In genomic region chr16:91940726-91941125, GRCm38 (mm10) we compare ENCODE assay signal across 18 mouse cellular contexts.
DNase-seq lines count a peak whose midpoint lies in the region; ATAC-seq lines count a peak whose summit lies in the region.
"Had no signal": no experiment of that assay in that cellular context is flagged by ENCODE, and none has a peak within 500 bp of the region (broad histone marks: within the 10 kb centered on the region; RNA-seq: fewer than 3 reads in every experiment).

No protein-coding gene starts in this region.

- H3K9ac ChIP-seq in intestine, embryonic 14.5 days (ENCODE audit: low read length): no peak overlapping the region
- H3K9ac ChIP-seq in intestine, embryonic 16.5 days (ENCODE audit: low read depth, low read length): no peak overlapping the region
- H3K9ac ChIP-seq in midbrain, embryonic 13.5 days (replicated peaks): 0 out of 2 replicates have a peak overlapping the region, but pooled peaks have one; percentile 1
- no peak overlapping the region for H3K9ac ChIP-seq in midbrain, embryonic 15.5 days
- H3K9ac ChIP-seq: embryonic facial prominence, embryonic 12.5 days; hindbrain, embryonic 13.5 days; liver, embryonic 12.5 days; midbrain, embryonic 12.5 days had no signal

- ATAC-seq in intestine, embryonic 14.5 days (replicated peaks; ENCODE audit: low FRiP score, low TSS enrichment, low read depth): no peak
- ATAC-seq in intestine, embryonic 16.5 days: no peak
- no peak for ATAC-seq in midbrain, embryonic 13.5 days
- no peak for ATAC-seq in midbrain, embryonic 15.5 days (replicated peaks)
- ATAC-seq: liver, embryonic 12.5 days had no signal

- H3K4me2 ChIP-seq in intestine, embryonic 14.5 days (ENCODE audit: low read length): no peak overlapping the region
- no peak overlapping the region for H3K4me2 ChIP-seq in intestine, embryonic 16.5 days (ENCODE audit: low read depth, low read length)
- no peak overlapping the region for H3K4me2 ChIP-seq in midbrain, embryonic 13.5 days (replicated peaks)
- no peak overlapping the region for H3K4me2 ChIP-seq in midbrain, embryonic 15.5 days
- H3K4me2 ChIP-seq: embryonic facial prominence, embryonic 12.5 days; hindbrain, embryonic 13.5 days; liver, embryonic 12.5 days; midbrain, embryonic 12.5 days had no signal

- no peaks in the 10 kb centered on the region for H3K36me3 ChIP-seq in intestine, embryonic 14.5 days (ENCODE audit: control insufficient read depth, insufficient read depth, low read length)
- H3K36me3 ChIP-seq in intestine, embryonic 16.5 days (ENCODE audit: control insufficient read depth, insufficient read depth, low read length): no peaks in the 10 kb centered on the region
- no peaks in the 10 kb centered on the region for H3K36me3 ChIP-seq in midbrain, embryonic 13.5 days
- H3K36me3 ChIP-seq in midbrain, embryonic 15.5 days (replicated peaks): no peaks in the 10 kb centered on the region
- no peaks in the 10 kb centered on the region for H3K36me3 ChIP-seq in limb, embryonic 10.5 days
- H3K36me3 ChIP-seq: embryonic facial prominence, embryonic 12.5 days; hindbrain, embryonic 13.5 days; liver, embryonic 12.5 days; midbrain, embryonic 12.5 days had no signal

- WGBS in intestine, embryonic 14.5 days: 57% methylated on average over 6 of the region's 6 CpGs
- 63% methylated on average over 6 of the region's 6 CpGs for WGBS in intestine, embryonic 16.5 days
- 91% methylated on average over 6 of the region's 6 CpGs for WGBS in midbrain, embryonic 13.5 days
- WGBS in midbrain, embryonic 15.5 days: 83% methylated on average over 6 of the region's 6 CpGs
- 79% methylated on average over 6 of the region's 6 CpGs for WGBS in limb, embryonic 10.5 days

- H3K4me1 ChIP-seq in intestine, embryonic 14.5 days (replicated peaks; ENCODE audit: control insufficient read depth, insufficient read depth, low read length): no peaks in the 10 kb centered on the region
- no peaks in the 10 kb centered on the region; the same call in 1 of the 2 replicates for H3K4me1 ChIP-seq in intestine, embryonic 16.5 days (ENCODE audit: control insufficient read depth, insufficient read depth, low read length)
- no peaks in the 10 kb centered on the region for H3K4me1 ChIP-seq in midbrain, embryonic 13.5 days (replicated peaks)
- H3K4me1 ChIP-seq in midbrain, embryonic 15.5 days: no peaks in the 10 kb centered on the region
- H3K4me1 ChIP-seq in limb, embryonic 10.5 days: peaks cover 7% of the 10 kb centered on the region; the same call in 1 of the 2 replicates
- H3K4me1 ChIP-seq: embryonic facial prominence, embryonic 12.5 days; hindbrain, embryonic 13.5 days; midbrain, embryonic 12.5 days had no signal

- no peaks in the 10 kb centered on the region for H3K27me3 ChIP-seq in intestine, embryonic 14.5 days (replicated peaks; ENCODE audit: control insufficient read depth, insufficient read depth, low read length)
- no peaks in the 10 kb centered on the region for H3K27me3 ChIP-seq in intestine, embryonic 16.5 days (replicated peaks; ENCODE audit: control insufficient read depth, insufficient read depth, low read length)
- H3K27me3 ChIP-seq in midbrain, embryonic 13.5 days: no peaks in the 10 kb centered on the region
- no peaks in the 10 kb centered on the region for H3K27me3 ChIP-seq in midbrain, embryonic 15.5 days (replicated peaks)
- H3K27me3 ChIP-seq in limb, embryonic 10.5 days (ENCODE audit: low read depth, poor library complexity, severe bottlenecking): no peaks in the 10 kb centered on the region
- H3K27me3 ChIP-seq: embryonic facial prominence, embryonic 12.5 days; hindbrain, embryonic 13.5 days; midbrain, embryonic 12.5 days had no signal

- H3K9me3 ChIP-seq in intestine, embryonic 14.5 days (ENCODE audit: control insufficient read depth, low read length): no peaks in the 10 kb centered on the region
- H3K9me3 ChIP-seq in intestine, embryonic 16.5 days (ENCODE audit: control insufficient read depth, low read length): no peaks in the 10 kb centered on the region
- H3K9me3 ChIP-seq in midbrain, embryonic 13.5 days: no peaks in the 10 kb centered on the region
- H3K9me3 ChIP-seq in midbrain, embryonic 15.5 days: no peaks in the 10 kb centered on the region
- no peaks in the 10 kb centered on the region for H3K9me3 ChIP-seq in limb, embryonic 10.5 days (replicated peaks)
- H3K9me3 ChIP-seq: embryonic facial prominence, embryonic 12.5 days; hindbrain, embryonic 13.5 days; midbrain, embryonic 12.5 days had no signal

- DNase-seq in intestine, embryonic 14.5 days (ENCODE audit: low spot score): peak; percentile 29
- peak; percentile 23 for DNase-seq in limb, embryonic 10.5 days (ENCODE audit: low spot score)
- peak; percentile 51 for DNase-seq in lung, postnatal 36 days
- no peak for DNase-seq in adrenal gland, adult 2 months
- no peak for DNase-seq in neural tube, embryonic 10.5 days (ENCODE audit: extremely low spot score, low spot score)
- DNase-seq: adrenal gland, postnatal 14 days; B cell, adult 2 months; gastrocnemius, postnatal 25 days; heart, postnatal 14 days; left cerebral cortex, postnatal 4 days had no signal

- H3K4me3 ChIP-seq in intestine, embryonic 14.5 days (ENCODE audit: low read depth, low read length): no peak overlapping the region
- H3K4me3 ChIP-seq in intestine, embryonic 16.5 days (ENCODE audit: low read length): no peak overlapping the region
- H3K4me3 ChIP-seq in midbrain, embryonic 13.5 days (replicated peaks): no peak overlapping the region
- no peak overlapping the region for H3K4me3 ChIP-seq in midbrain, embryonic 15.5 days
- H3K4me3 ChIP-seq in limb, embryonic 10.5 days: no peak overlapping the region
- H3K4me3 ChIP-seq: embryonic facial prominence, embryonic 12.5 days; hindbrain, embryonic 13.5 days; liver, embryonic 12.5 days; midbrain, embryonic 12.5 days had no signal

- H3K27ac ChIP-seq in intestine, embryonic 14.5 days (ENCODE audit: low read depth): no peak overlapping the region
- no peak overlapping the region for H3K27ac ChIP-seq in intestine, embryonic 16.5 days (ENCODE audit: low read length)
- H3K27ac ChIP-seq in midbrain, embryonic 13.5 days: no peak overlapping the region
- H3K27ac ChIP-seq in midbrain, embryonic 15.5 days: no peak overlapping the region
- no peak overlapping the region for H3K27ac ChIP-seq in limb, embryonic 10.5 days
- H3K27ac ChIP-seq: embryonic facial prominence, embryonic 12.5 days; hindbrain, embryonic 13.5 days; liver, embryonic 12.5 days; macrophage; midbrain, embryonic 12.5 days had no signal

Comparison
In these comparisons a context has a peak if more than half of its experiments do, and no peak if none do; other contexts are left out.
1. DNase-seq: peak in intestine, embryonic 14.5 days (single experiment), limb, embryonic 10.5 days (single experiment) and lung, postnatal 36 days (single experiment); none in adrenal gland, adult 2 months (single experiment) and neural tube, embryonic 10.5 days (single experiment).